Mouse (Mus musculus): ENCODE results near the gene Zp3r. TPM values are rescaled to one million over a fixed set of nuclear protein-coding genes. Genes with fewer than 3 reads are reported as not detected.

The Zp3r gene
- polyA plus RNA-seq, 1 experiment from 2014 or later: not detected

GRCm38 (mm10) chr1:130551407-130552249 is 77.8 kb downstream of the Zp3r start:
- no peak for DNase-seq (ENCODE audit: extremely low spot score, low spot score)
- Histone ChIP-seq H3K27me3 (ENCODE audit: poor library complexity, severe bottlenecking) (no peaks in the 10 kb centered on the region), H3K36me3 (replicated peaks) (no peaks in the 10 kb centered on the region), H3K4me1 (no peaks in the 10 kb centered on the region), H3K4me3 (no peak overlapping the region), H3K9me3 (no peaks in the 10 kb centered on the region), H3K27ac (no peak overlapping the region)
- whole genome bisulfite sequencing: 80% methylated on average over 5 of the region's 5 CpGs

GRCm38 (mm10) chr1:130550242-130551167 is 78.9 kb downstream of the Zp3r start:
- H3K9me3 ChIP-seq: no peaks in the 10 kb centered on the region
- 73% methylated on average over 19 of the region's 19 CpGs for WGBS
- H3K4me1 ChIP-seq: no peaks in the 10 kb centered on the region
- no peak for DNase-seq (ENCODE audit: extremely low spot score, low spot score)
- H3K4me3 ChIP-seq: no peak overlapping the region
- H3K27me3 ChIP-seq (ENCODE audit: poor library complexity, severe bottlenecking): no peaks in the 10 kb centered on the region
- H3K36me3 ChIP-seq (replicated peaks): no peaks in the 10 kb centered on the region
- no peak overlapping the region for H3K27ac ChIP-seq

GRCm38 (mm10) chr1:130549698-130550097 is 79.7 kb downstream of the Zp3r start:
- Histone ChIP-seq H3K4me3 (no peak overlapping the region), H3K27me3 (ENCODE audit: poor library complexity, severe bottlenecking) (no peaks in the 10 kb centered on the region), H3K9me3 (no peaks in the 10 kb centered on the region), H3K36me3 (replicated peaks) (no peaks in the 10 kb centered on the region), H3K4me1 (no peaks in the 10 kb centered on the region), H3K27ac (no peak overlapping the region)
- 87% methylated on average over 6 of the region's 6 CpGs for WGBS
- no peak for DNase-seq (ENCODE audit: extremely low spot score, low spot score)

- DNase-seq (ENCODE audit: extremely low spot score, low spot score): no peak
- Histone ChIP-seq H3K27ac (no peak overlapping the region), H3K9me3 (no peaks in the 10 kb centered on the region), H3K36me3 (replicated peaks) (no peaks in the 10 kb centered on the region), H3K4me3 (no peak overlapping the region), H3K4me1 (no peaks in the 10 kb centered on the region), H3K27me3 (ENCODE audit: poor library complexity, severe bottlenecking) (no peaks in the 10 kb centered on the region)
- WGBS: 60% methylated on average over 7 of the region's 7 CpGs
Observed at GRCm38 (mm10) chr1:130549160-130549559, 80.3 kb downstream of the Zp3r start.

GRCm38 (mm10) chr1:130547674-130548429 is 81.6 kb downstream of the Zp3r start:
- Histone ChIP-seq H3K27me3 (ENCODE audit: poor library complexity, severe bottlenecking) (no peaks in the 10 kb centered on the region), H3K4me1 (no peaks in the 10 kb centered on the region), H3K36me3 (replicated peaks) (no peaks in the 10 kb centered on the region), H3K27ac (0 out of 2 replicates have a peak overlapping the region, but pooled peaks have one; percentile 56), H3K4me3 (peak overlapping the region; percentile 45), H3K9me3 (no peaks in the 10 kb centered on the region)
- peak; percentile 40 for DNase-seq (ENCODE audit: extremely low spot score, low spot score)
- 27% methylated on average over 25 of the region's 25 CpGs for WGBS

Other genes starting within 250 kb of the Zp3r start
- gene Cd55b, start 206.6 kb downstream of the Zp3r start, polyA plus RNA-seq (2016; fragmentation: Nextera tagmentation; extraction: Ambion mirVana): not detected in 2 replicates
- 1.3 and 1.6 TPM in 2 replicates for gene Cd55, start 166.9 kb downstream of the Zp3r start, polyA plus RNA-seq (2016; fragmentation: Nextera tagmentation; extraction: Ambion mirVana)
- not detected in 2 replicates for gene C4bp, start 32.0 kb upstream of the Zp3r start, polyA plus RNA-seq (2016; fragmentation: Nextera tagmentation; extraction: Ambion mirVana)
- not detected in 2 replicates for gene Gm29427, start 86.2 kb upstream of the Zp3r start, polyA plus RNA-seq (2016; fragmentation: Nextera tagmentation; extraction: Ambion mirVana)
- gene Yod1, start 87.7 kb upstream of the Zp3r start, polyA plus RNA-seq (2016; fragmentation: Nextera tagmentation; extraction: Ambion mirVana): 10.6 and 11.5 TPM in 2 replicates
- 4.5 and 5.7 TPM in 2 replicates for gene Pfkfb2, start 99.6 kb upstream of the Zp3r start, polyA plus RNA-seq (2016; fragmentation: Nextera tagmentation; extraction: Ambion mirVana)
- gene AA986860, start 102.4 kb upstream of the Zp3r start, polyA plus RNA-seq (2016; fragmentation: Nextera tagmentation; extraction: Ambion mirVana): 0.42 and 0.64 TPM in 2 replicates
- not detected in 2 replicates for gene Fcamr, start 171.3 kb upstream of the Zp3r start, polyA plus RNA-seq (2016; fragmentation: Nextera tagmentation; extraction: Ambion mirVana)
- gene Pigr, start 197.1 kb upstream of the Zp3r start, polyA plus RNA-seq (2016; fragmentation: Nextera tagmentation; extraction: Ambion mirVana): not detected in 2 replicates
- gene Fcmr, start 236.0 kb upstream of the Zp3r start, polyA plus RNA-seq (2016; fragmentation: Nextera tagmentation; extraction: Ambion mirVana): not detected in 2 replicates